Mouse (Mus musculus) cerebellum, adult 2 months (tissue): ENCODE measurements around the gene Khdc3. TPM values are rescaled to one million over a fixed set of nuclear protein-coding genes. Genes with fewer than 3 reads are reported as not detected.

Experiments used
- DNase-seq, 2 experiments: peaks; one replicate each; pipeline ENCODE4 v3.0.0; 2021
- H3K27ac ChIP-seq: fragments of 200-500 bp; 2 replicates; pipeline ENCODE4 v1.5.1; 2012; ENCODE audit warnings: low read length, control low read depth, inconsistent platforms; ENCODE audit not compliant: insufficient read depth
- H3K27me3 ChIP-seq: fragments of 200-500 bp; 2 replicates; pipeline ENCODE4 v1.6.1; 2012; ENCODE audit warnings: inconsistent platforms, mild to moderate bottlenecking, low read length, moderate library complexity; ENCODE audit not compliant: control insufficient read depth, insufficient read depth
- H3K4me1 ChIP-seq: fragments of 200-500 bp; 2 replicates; pipeline ENCODE4 v1.6.1; 2011; ENCODE audit warnings: low read length; ENCODE audit not compliant: control insufficient read depth, insufficient read depth
- H3K4me3 ChIP-seq: fragments of 200-500 bp; replicated peaks from 2 replicates; pipeline ENCODE3; 2011; ENCODE audit warnings: mild to moderate bottlenecking, low read depth, low read length, control low read depth; ENCODE audit not compliant: insufficient read depth
- CTCF ChIP-seq: fragments of 200-500 bp; IDR thresholded peaks from 2 replicates; pipeline ENCODE4 v1.5.1; 2011; ENCODE audit warnings: low read depth, mild to moderate bottlenecking, control low read depth, low read length, moderate library complexity, borderline replicate concordance; ENCODE audit not compliant: insufficient read depth
- POLR2A ChIP-seq: fragments of 200-500 bp; IDR thresholded peaks from 2 replicates; pipeline ENCODE4 v1.6.1; 2011; ENCODE audit warnings: low read length, control low read depth, borderline replicate concordance; ENCODE audit not compliant: insufficient read depth
- WGBS: fragments of 180-500 bp; shearing (Covaris S2); methylation state at CpG from one replicate; pipeline ENCODE4 v1.1.7; 2018; 5-methylcytosine and 5-hydroxymethylcytosine counted together
- polyA plus RNA-seq: library from polyadenylated mRNA; depleted of rRNA; stranded (reverse); fragments of >200 nt; gene quantifications from 2 replicates; pipeline ENCODE4 v1.2.3, GENCODE M21; 2012

Gene Khdc3
- polyA plus RNA-seq, 1 experiment: 0.44 TPM

GRCm38 (mm10) chr9:73087581-73087980 is 14.1 kb upstream of the Khdc3 start:
- no peak overlapping the region for H3K27ac ChIP-seq
- no peak for TF ChIP-seq CTCF
- no peak for TF ChIP-seq POLR2A
- no peak for DNase-seq
- no peak overlapping the region for H3K4me3 ChIP-seq
- 48% methylated on average over 5 of the region's 5 CpGs for WGBS
- H3K4me1 ChIP-seq: peaks cover 11% of the 10 kb centered on the region
- H3K27me3 ChIP-seq: no peaks in the 10 kb centered on the region

GRCm38 (mm10) chr9:73089222-73089920 is 12.3 kb upstream of the Khdc3 start:
- Histone ChIP-seq H3K4me3 (no peak overlapping the region), H3K27me3 (no peaks in the 10 kb centered on the region), H3K4me1 (peaks cover 2% of the 10 kb centered on the region; the same call in 1 of the 2 replicates), H3K27ac (no peak overlapping the region)
- DNase-seq: no peak
- 76% methylated on average over 16 of the region's 16 CpGs for WGBS
- TF ChIP-seq CTCF (no peak), POLR2A (no peak)

- 71% methylated on average over 10 of the region's 10 CpGs for WGBS
- H3K27ac ChIP-seq: no peak overlapping the region
- H3K4me3 ChIP-seq: no peak overlapping the region
- TF ChIP-seq POLR2A: no peak
- no peak for TF ChIP-seq CTCF
- H3K4me1 ChIP-seq: no peaks in the 10 kb centered on the region
- no peaks in the 10 kb centered on the region for H3K27me3 ChIP-seq
- no peak for DNase-seq
These were observed 11.5 kb upstream of the Khdc3 start for GRCm38 (mm10) chr9:73090121-73090520.

- TF ChIP-seq CTCF: peak; percentile 54; the same call in 1 of the 2 replicates
- TF ChIP-seq POLR2A: no peak
- no peak overlapping the region for H3K27ac ChIP-seq
- no peaks in the 10 kb centered on the region for H3K27me3 ChIP-seq
- peak in 1 of 2 experiments; percentile 65 for DNase-seq
- H3K4me3 ChIP-seq: no peak overlapping the region
- 2% methylated on average over 1 of the region's 1 CpGs for WGBS
- no peaks in the 10 kb centered on the region for H3K4me1 ChIP-seq
These were observed 9.9 kb upstream of the Khdc3 start for GRCm38 (mm10) chr9:73091747-73092146.

GRCm38 (mm10) chr9:73094580-73094979 is 7.1 kb upstream of the Khdc3 start:
- DNase-seq: no peak
- Histone ChIP-seq H3K4me1 (no peaks in the 10 kb centered on the region), H3K27ac (no peak overlapping the region), H3K4me3 (peak overlapping the region; percentile 58), H3K27me3 (no peaks in the 10 kb centered on the region)
- WGBS: 27% methylated on average over 17 of the region's 17 CpGs
- TF ChIP-seq POLR2A (0 out of 2 replicates have a peak, but pooled peaks have one; percentile 12), CTCF (no peak)

- no peak overlapping the region for H3K27ac ChIP-seq
- H3K27me3 ChIP-seq: no peaks in the 10 kb centered on the region
- DNase-seq: no peak
- no peak for TF ChIP-seq CTCF
- TF ChIP-seq POLR2A: no peak
- no peaks in the 10 kb centered on the region for H3K4me1 ChIP-seq
- WGBS: 35% methylated on average over 2 of the region's 2 CpGs
- no peak overlapping the region for H3K4me3 ChIP-seq
These were observed 3.7 kb upstream of the Khdc3 start for GRCm38 (mm10) chr9:73097898-73098297.

- no peaks in the 10 kb centered on the region; the same call in 1 of the 2 replicates for H3K4me1 ChIP-seq
- WGBS: 97% methylated on average over 4 of the region's 4 CpGs
These were observed 545 bp downstream of the Khdc3 start, which contains the start of gene Gm20509 for GRCm38 (mm10) chr9:73102181-73102580. Gm20509 (plus strand) TSS chr9:73102470.

More at GRCm38 (mm10) chr9:73102181-73102580, 545 bp downstream of the Khdc3 start, which contains the start of gene Gm20509:
- no peaks in the 10 kb centered on the region for H3K27me3 ChIP-seq
- H3K4me3 ChIP-seq: peak within 1 kb of the TSS; percentile 28
- TF ChIP-seq CTCF (no peak), POLR2A (no peak)
- DNase-seq: no peak
- H3K27ac ChIP-seq: no peak within 1 kb of the TSS
